Mouse (Mus musculus): ENCODE results near the gene Tenm2.

Tenm2 gene

GRCm38 (mm10) chr11:36697021-36697639 is 538.6 kb downstream of the Tenm2 start:
- DNase-seq (ENCODE audit: low read depth, low spot score), result no peak

- no peak for DNase-seq (ENCODE audit: low read depth, low spot score)
Observed at GRCm38 (mm10) chr11:36694810-36695209, 541.0 kb downstream of the Tenm2 start.

- no peak for DNase-seq (ENCODE audit: low read depth, low spot score)
Observed at GRCm38 (mm10) chr11:36692637-36693036, 543.1 kb downstream of the Tenm2 start.

DNA sequence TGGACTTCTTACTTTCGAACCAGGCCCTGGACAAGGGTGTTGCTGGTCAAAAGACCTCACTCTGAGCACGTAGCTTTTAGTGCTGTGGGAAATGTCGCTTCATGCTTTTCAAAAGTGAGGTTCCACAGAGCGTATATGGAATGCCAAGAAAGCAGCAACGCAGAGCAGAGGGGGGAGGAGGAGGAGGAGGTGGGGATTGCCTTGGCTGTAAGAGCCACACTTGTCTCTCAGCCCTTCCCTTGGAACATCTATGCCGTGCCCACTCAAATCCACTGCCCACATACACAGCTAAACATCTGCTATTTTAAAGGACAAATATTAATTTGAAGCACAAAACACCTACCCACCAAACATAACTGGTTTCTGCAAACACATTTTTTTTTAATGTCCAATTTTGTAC is 544.9 kb downstream of the Tenm2 start:
- DNase-seq (ENCODE audit: low read depth, low spot score), result no peak

DNA sequence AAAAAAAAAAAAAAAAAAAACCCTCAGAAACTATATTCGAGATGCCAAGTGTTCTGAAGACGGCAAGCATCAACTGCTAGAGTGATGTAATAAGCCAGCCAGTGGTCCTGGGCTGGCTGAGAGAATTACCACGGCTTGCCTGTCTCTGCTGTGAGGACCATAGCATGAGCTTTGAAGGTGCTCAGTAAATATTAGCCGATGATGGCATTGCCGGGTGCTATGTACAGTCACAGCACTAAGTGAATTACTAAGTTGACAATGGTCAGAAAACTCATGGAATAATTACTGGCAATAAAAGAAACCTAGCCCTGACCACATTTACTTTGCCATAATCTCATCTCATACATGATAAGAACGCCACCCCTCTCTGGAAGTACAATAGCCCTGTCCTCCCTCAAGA is 549.5 kb downstream of the Tenm2 start:
- no peak for DNase-seq (ENCODE audit: low read depth, low spot score)

GRCm38 (mm10) chr11:36679361-36679760 is 556.4 kb downstream of the Tenm2 start:
- no peak for DNase-seq (ENCODE audit: low read depth, low spot score)

DNA sequence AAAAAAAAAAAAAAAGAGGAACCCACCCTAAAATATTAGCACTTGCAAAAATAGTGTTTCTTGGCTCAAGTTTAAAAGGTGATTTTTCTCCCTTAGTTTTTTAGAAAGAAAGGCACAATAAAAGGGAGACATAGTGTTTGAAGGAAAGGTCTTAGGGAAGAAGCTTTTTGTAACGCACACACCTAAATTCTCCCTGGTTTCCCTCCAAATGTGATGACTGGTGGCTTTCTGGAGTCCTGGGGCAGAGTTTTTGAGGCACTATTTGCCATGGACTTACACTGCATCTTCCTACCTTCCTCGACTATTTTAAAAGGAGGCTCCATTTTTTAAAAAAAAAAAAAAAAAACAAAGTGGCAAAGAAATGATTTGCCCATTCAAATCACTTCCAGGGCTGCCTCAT is 557.2 kb downstream of the Tenm2 start:
- no peak for DNase-seq (ENCODE audit: low read depth, low spot score)

DNA sequence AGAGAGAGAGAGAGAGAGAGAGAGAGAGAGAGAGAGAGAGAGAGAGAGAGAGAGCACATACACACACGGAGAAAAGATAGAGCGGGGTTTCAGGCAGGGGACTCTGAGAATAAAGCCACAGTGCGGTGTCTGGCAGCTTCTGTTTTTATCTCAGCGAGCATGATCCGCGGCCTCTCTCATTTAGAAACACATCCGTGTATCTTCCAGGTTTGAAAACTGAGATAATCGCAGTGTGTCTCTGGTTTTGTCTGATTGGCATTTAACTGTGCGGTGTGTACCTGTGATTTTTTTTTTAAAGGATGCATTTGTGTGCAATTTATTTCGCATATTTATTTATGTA is 557.7 kb downstream of the Tenm2 start:
- DNase-seq (ENCODE audit: low read depth, low spot score), result no peak

- DNase-seq (ENCODE audit: low read depth, low spot score), result peak; percentile 41
Observed at GRCm38 (mm10) chr11:36677321-36678056, 558.3 kb downstream of the Tenm2 start.

GRCm38 (mm10) chr11:36676446-36677284 is 559.1 kb downstream of the Tenm2 start:
- DNase-seq (ENCODE audit: low read depth, low spot score), result no peak

DNA sequence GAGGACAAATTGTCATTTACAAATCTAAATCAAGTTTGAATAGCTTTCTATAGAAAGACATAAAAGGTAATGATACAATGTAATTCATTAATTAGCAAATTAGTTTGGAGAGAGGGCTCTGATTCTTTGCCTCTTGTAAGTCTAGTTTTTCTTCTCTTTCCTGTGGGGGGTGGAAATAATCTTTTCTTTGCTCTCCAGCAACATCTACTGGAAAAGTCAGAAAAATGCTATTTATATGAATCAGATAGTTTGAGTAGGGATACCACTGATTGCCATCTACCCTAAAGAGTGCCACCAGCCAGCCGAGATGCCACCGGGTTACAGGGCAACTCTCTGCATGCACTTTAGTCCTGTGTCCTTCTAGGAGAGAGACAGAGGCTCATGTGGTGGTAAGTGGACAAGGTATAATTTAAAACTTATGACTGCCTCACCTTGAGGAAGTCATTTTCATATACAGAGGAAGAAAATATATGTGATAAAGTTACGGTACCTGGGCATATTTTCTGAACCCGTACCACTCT is 560.8 kb downstream of the Tenm2 start:
- no peak for DNase-seq (ENCODE audit: low read depth, low spot score)

DNA sequence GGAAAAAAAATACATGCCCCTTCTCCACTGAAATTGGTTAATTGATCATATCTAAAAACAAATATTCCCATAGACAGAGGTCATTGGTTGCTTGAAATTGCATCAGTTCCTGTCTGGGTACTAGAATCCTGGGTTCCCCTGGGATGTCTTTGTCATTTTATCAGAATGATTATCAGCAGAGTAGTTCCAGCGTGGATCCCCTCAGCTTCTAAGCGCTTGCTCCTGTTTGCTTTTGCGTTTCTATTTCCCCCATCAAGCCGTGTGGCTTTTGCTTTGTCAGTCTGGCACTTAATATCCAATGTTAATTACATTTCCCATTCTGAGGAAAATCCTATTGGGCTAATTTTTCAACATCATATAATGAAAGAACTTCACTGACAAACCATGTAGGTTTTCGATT is 561.6 kb downstream of the Tenm2 start:
- no peak for DNase-seq (ENCODE audit: low read depth, low spot score)

- DNase-seq (ENCODE audit: low read depth, low spot score), result no peak
Observed at GRCm38 (mm10) chr11:36671196-36671595, 564.6 kb downstream of the Tenm2 start.

GRCm38 (mm10) chr11:36664026-36664425 is 571.7 kb downstream of the Tenm2 start:
- no peak for DNase-seq (ENCODE audit: low read depth, low spot score)

DNA sequence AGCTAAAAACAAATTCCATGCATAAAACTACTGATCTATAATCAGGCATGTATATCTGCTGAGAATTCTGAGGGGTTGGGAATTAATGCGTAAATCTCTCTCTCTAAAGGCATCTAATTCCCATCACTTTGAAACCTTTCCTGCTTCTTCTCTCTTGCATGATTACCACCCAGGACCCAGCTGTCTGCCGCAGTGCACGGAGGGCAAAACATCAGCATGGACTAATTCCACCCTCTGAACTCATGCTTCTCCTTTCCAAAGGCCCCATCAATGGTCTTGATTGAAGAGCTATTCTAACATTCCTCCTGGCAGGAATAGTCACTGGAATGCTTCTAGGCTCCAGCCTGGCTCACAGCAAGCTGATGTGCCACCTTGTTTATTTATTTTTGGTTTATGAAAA is 572.2 kb downstream of the Tenm2 start:
- DNase-seq (ENCODE audit: low read depth, low spot score), result no peak

GRCm38 (mm10) chr11:36653656-36654323 is 582.0 kb downstream of the Tenm2 start:
- no peak for DNase-seq (ENCODE audit: low read depth, low spot score)

DNA sequence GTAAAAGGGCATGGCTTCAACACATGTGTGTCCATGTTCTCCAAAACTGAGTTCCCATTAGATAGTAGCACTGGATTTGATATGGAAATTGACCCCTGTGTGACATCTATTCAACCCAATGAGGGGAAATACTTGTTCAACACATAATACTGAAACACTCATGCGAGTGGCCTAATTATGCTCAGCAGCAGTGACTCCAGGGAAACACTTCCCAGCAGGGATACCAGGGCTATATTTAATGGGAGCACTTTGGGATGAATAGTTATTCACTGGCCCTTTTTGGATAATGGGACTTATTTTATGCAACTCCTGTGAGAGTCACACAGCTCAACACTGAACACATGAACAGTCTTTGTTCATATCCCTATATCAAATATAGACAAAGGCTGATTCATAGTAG is 588.6 kb downstream of the Tenm2 start:
- no peak for DNase-seq (ENCODE audit: low read depth, low spot score)

GRCm38 (mm10) chr11:36635082-36635481 is 600.7 kb downstream of the Tenm2 start:
- DNase-seq (ENCODE audit: low read depth, low spot score), result peak; percentile 1

DNA sequence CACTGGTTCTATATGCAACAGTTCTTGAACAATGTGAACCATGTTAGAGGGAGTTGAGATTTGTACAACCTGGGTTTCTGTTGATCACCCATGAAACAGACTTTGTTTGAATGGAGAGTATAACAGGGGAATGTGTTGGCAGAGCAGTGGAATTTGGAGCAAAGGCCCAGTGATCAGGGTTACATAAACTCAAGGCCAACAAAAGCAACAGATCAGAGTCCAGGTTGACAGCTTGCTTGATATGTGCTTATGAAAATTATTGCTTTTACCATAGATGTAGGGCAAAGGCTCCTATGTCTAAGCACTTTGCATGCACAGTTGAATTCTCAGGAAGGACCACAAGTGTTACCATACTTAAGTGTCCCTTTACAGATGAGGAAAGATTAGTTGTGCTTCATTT is 603.6 kb downstream of the Tenm2 start:
- no peak for DNase-seq (ENCODE audit: low read depth, low spot score)

DNA sequence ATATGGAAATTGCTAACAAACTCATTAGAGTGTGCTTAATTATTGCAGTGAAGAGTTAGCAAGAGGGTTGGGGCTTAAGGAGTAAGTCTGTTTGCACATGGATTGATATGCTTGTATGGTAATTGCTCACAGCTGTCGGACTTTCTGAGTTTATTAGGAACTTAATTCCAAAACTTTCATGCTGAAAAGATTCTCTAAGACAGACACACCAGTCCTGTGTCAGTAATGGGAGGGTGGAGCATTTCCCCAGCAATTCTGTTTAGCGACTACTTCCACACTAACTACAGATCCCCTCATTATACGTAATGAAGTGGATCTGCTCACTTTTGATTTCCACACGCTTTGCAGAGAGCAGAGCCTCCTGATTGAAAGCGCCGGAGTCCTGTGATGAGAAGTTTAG is 622.0 kb downstream of the Tenm2 start:
- DNase-seq (ENCODE audit: low read depth, low spot score), result no peak

- no peak for DNase-seq (ENCODE audit: low read depth, low spot score)
Observed at GRCm38 (mm10) chr11:36604815-36605382, 630.9 kb downstream of the Tenm2 start.

DNA sequence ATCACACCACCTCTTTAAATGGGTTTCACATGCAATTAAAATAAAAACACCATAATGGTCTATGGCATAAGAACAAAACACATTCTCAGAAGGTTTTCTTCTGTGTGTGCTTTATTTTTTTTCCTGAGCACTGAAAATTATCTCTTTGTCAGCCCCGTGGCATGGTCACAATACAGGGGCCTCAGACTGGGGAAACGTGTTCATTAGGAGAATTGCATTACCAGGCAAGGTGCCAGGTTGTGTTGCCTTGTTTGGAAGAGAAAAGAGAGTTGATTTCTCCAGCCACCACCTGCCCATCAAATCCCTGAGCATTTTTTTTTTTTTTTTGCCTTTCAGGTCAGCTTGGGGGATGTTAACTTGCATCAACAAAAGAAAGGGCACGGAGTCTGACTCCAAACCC is 631.5 kb downstream of the Tenm2 start:
- DNase-seq (ENCODE audit: low read depth, low spot score), result no peak

Measured in ZHBTc4 (cell line).